Mouse (Mus musculus): ENCODE data around the gene Anapc11. TPM values are rescaled to one million over a fixed set of nuclear protein-coding genes. Genes with fewer than 3 reads are reported as not detected.
"Not testable (repeated sequence)": the region's sequence is repeated elsewhere in the genome, so short reads cannot be mapped to it uniquely, and the experiment has no call there.

Gene Anapc11
- polyA plus RNA-seq, 1 experiment from 2014 or later = 194 TPM

DNA sequence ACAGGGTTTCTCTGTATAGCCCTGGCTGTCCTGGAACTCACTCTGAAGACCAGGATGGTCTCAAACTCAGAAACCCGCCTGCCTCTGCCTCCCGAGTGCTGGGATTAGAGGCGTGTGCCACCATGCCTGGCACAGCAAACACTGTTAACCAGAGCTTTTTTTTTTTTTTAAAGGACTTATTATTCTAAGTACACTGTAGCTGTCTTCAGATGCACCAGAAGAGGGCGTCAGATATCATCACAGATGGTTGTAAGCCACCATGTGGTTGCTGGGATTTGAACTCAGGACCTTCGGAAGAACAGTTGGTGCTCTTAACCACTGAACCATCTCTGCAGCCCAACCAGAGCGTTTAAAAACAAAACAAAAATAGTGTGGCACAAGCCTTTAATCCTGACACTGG is 39.4 kb upstream of the Anapc11 start:
- 88% methylated on average over 6 of the region's 6 CpGs for WGBS
- H3K36me3 ChIP-seq (ENCODE audit: control insufficient read depth, insufficient read depth, low read length) = peaks cover 44% of the 10 kb centered on the region
- H3K9me3 ChIP-seq (ENCODE audit: control insufficient read depth, low read length); H3K9ac ChIP-seq (ENCODE audit: low read depth, low read length); H3K27me3 ChIP-seq (replicated peaks; ENCODE audit: control insufficient read depth, insufficient read depth, low read length); H3K4me3 ChIP-seq (ENCODE audit: low read length); H3K4me2 ChIP-seq (ENCODE audit: low read length); H3K4me1 ChIP-seq (ENCODE audit: control insufficient read depth, insufficient read depth, low read depth, low read length); ATAC-seq; H3K27ac ChIP-seq (ENCODE audit: low read depth, low read length): not testable (repeated sequence)

DNA sequence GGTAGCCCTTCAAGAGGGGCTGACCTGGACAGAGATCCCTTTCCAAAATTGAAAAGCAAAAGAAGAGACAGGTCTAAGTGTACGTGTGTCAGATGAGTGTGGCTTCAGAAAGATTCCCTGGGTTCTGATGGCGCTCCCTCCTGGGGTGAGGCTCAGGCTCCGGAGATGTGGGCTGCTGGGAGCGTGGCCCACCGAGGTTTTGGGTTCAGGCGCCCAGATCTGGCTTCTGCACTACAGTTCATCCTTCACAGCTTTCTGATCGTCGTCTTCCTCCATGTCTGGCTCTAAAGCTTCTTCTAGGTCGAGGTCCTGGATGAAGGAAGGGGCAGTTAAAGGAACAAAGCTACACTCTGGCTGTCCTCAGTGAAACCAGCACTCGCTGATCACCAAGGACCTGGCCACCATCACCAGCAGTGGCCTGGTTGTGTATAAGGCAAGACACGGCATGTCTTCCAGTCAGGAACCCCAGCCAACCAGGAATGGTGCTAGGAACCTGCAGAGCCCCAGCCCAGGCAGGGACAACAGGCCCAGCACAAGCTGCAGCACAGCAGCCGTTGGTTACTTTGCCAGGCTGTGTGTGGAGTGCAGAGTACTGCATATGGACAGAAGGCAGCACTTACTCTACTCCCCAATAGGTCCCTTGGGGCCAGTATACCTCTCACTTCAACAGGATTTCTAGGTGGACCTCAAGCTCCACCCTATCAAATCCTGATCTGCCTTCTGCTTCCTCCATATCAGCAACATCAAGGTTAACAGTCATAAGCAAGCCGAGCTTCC is 37.1 kb upstream of the Anapc11 start:
- Histone ChIP-seq H3K27ac (ENCODE audit: low read depth, low read length) (no peak overlapping the region), H3K9me3 (ENCODE audit: control insufficient read depth, low read length) (no peaks in the 10 kb centered on the region), H3K27me3 (replicated peaks; ENCODE audit: control insufficient read depth, insufficient read depth, low read length) (no peaks in the 10 kb centered on the region), H3K36me3 (ENCODE audit: control insufficient read depth, insufficient read depth, low read length) (peaks cover 57% of the 10 kb centered on the region), H3K4me1 (ENCODE audit: control insufficient read depth, insufficient read depth, low read depth, low read length) (no peaks in the 10 kb centered on the region), H3K4me3 (ENCODE audit: low read length) (no peak overlapping the region), H3K9ac (ENCODE audit: low read depth, low read length) (no peak overlapping the region), H3K4me2 (ENCODE audit: low read length) (no peak overlapping the region)
- 94% methylated on average over 13 of the region's 13 CpGs for WGBS
- no peak for ATAC-seq

DNA sequence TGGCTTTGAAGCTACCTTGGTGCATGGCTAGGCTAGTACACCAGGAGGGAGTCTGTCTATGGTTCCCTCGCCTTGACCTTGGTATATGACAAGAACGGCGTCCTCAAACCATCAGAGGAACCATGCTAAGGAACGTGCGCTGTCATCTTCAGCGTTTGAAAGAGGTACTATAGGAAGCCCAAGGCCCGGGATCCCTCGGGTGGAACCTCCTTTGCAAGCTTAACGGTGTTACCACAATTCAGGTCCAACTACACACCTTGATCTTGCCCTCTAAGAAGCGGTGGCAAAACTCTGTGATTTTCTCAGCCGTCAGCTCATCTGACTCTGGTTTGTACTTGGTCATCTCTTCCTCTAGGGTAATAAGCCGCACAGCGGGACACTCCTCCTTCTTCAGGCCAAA is 35.3 kb upstream of the Anapc11 start:
- peaks cover 66% of the 10 kb centered on the region for H3K36me3 ChIP-seq (ENCODE audit: control insufficient read depth, insufficient read depth, low read length)
- no peaks in the 10 kb centered on the region for H3K27me3 ChIP-seq (replicated peaks; ENCODE audit: control insufficient read depth, insufficient read depth, low read length)
- H3K9me3 ChIP-seq (ENCODE audit: control insufficient read depth, low read length) = no peaks in the 10 kb centered on the region
- H3K4me2 ChIP-seq (ENCODE audit: low read length) = no peak overlapping the region
- H3K9ac ChIP-seq (ENCODE audit: low read depth, low read length) = no peak overlapping the region
- whole genome bisulfite sequencing = 97% methylated on average over 13 of the region's 13 CpGs
- H3K4me3 ChIP-seq (ENCODE audit: low read length) = no peak overlapping the region
- ATAC-seq = no peak
- H3K27ac ChIP-seq (ENCODE audit: low read depth, low read length) = no peak overlapping the region
- H3K4me1 ChIP-seq (ENCODE audit: control insufficient read depth, insufficient read depth, low read depth, low read length) = no peaks in the 10 kb centered on the region

DNA sequence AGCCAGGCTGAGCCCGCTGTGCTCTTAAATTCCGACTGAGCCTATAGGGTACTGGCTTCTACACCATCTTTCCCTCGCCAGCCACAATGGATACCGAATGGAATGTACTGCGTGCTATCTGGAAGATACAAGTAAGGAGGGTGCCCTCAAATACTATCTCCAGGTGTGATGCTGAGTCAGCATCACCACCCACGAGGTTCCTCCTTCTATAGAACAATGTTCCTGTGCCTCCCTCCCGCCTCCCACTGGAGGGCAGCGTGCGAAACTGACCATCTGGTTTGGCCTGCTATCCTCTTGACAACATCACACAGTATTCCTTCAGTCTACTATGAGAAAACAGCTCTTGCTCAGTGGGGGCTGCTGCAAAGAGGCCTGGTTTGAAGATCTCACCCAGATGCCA is 33.1 kb upstream of the Anapc11 start:
- 90% methylated on average over 9 of the region's 9 CpGs for WGBS
- H3K27ac ChIP-seq (ENCODE audit: low read depth, low read length) = no peak overlapping the region

DNA sequence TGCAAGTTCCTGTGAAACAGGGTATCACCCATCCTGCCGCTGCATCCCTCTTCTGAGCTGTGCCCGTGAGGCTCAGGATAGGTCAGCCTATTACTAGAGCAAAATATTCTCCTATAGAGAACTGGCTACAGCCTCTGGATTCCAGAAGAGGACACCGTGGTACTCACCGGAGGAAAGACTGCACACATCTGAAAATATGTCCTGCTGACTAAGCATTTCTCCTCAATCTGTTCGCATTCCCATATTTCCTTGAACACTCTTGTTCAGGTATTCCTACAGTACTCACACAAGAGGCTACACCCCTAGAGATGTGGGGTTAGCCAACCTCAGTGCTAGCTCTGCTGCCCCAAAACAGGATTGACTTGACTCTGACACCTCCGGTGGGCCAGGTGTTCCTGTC is 29.9 kb upstream of the Anapc11 start:
- Histone ChIP-seq H3K4me2 (ENCODE audit: low read length) (no peak overlapping the region), H3K9ac (ENCODE audit: low read depth, low read length) (no peak overlapping the region), H3K27ac (ENCODE audit: low read depth, low read length) (no peak overlapping the region), H3K9me3 (ENCODE audit: control insufficient read depth, low read length) (no peaks in the 10 kb centered on the region), H3K36me3 (ENCODE audit: control insufficient read depth, insufficient read depth, low read length) (peaks cover 43% of the 10 kb centered on the region), H3K4me3 (ENCODE audit: low read length) (no peak overlapping the region), H3K4me1 (ENCODE audit: control insufficient read depth, insufficient read depth, low read depth, low read length) (peaks cover 12% of the 10 kb centered on the region), H3K27me3 (replicated peaks; ENCODE audit: control insufficient read depth, insufficient read depth, low read length) (no peaks in the 10 kb centered on the region)
- ATAC-seq = no peak
- 96% methylated on average over 6 of the region's 6 CpGs for WGBS

More for the DNA sequence above, 33.1 kb upstream of the Anapc11 start:
- H3K36me3 ChIP-seq (ENCODE audit: control insufficient read depth, insufficient read depth, low read length) = peaks cover 67% of the 10 kb centered on the region
- no peak overlapping the region for H3K4me2 ChIP-seq (ENCODE audit: low read length)
- H3K4me3 ChIP-seq (ENCODE audit: low read length) = no peak overlapping the region
- H3K27me3 ChIP-seq (replicated peaks; ENCODE audit: control insufficient read depth, insufficient read depth, low read length) = no peaks in the 10 kb centered on the region
- H3K9ac ChIP-seq (ENCODE audit: low read depth, low read length) = no peak overlapping the region
- H3K4me1 ChIP-seq (ENCODE audit: control insufficient read depth, insufficient read depth, low read depth, low read length) = no peaks in the 10 kb centered on the region
- no peak for ATAC-seq
- no peaks in the 10 kb centered on the region for H3K9me3 ChIP-seq (ENCODE audit: control insufficient read depth, low read length)

DNA sequence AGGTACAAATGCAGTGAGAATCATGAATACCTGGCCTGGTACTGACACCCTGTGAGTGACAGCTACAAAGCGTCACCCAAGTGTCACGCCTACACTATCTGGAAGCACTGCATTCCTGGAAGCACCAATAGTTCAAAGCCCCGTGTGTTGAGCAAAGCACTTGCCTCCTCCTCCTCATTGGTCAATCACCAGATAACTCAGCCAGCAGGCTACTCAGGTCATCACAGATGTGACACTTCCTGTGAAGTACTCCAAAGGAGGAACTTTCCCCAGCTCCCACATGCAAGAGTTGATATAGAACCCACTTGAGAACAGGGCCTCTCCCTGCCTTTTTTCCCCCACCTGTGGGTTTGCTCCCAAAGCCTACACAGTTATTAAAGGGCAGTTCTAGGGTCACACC is 27.1 kb upstream of the Anapc11 start:
- H3K36me3 ChIP-seq (ENCODE audit: control insufficient read depth, insufficient read depth, low read length) = peaks cover 25% of the 10 kb centered on the region
- WGBS = 86% methylated on average over 3 of the region's 3 CpGs
- H3K4me1 ChIP-seq (ENCODE audit: control insufficient read depth, insufficient read depth, low read depth, low read length) = peaks cover 20% of the 10 kb centered on the region
- H3K9ac ChIP-seq (ENCODE audit: low read depth, low read length) = no peak overlapping the region
- H3K27ac ChIP-seq (ENCODE audit: low read depth, low read length) = no peak overlapping the region
- no peaks in the 10 kb centered on the region for H3K27me3 ChIP-seq (replicated peaks; ENCODE audit: control insufficient read depth, insufficient read depth, low read length)
- H3K9me3 ChIP-seq (ENCODE audit: control insufficient read depth, low read length) = no peaks in the 10 kb centered on the region
- ATAC-seq = no peak
- no peak overlapping the region for H3K4me3 ChIP-seq (ENCODE audit: low read length)
- peak overlapping the region; percentile 77; the same call in 1 of the 2 replicates for H3K4me2 ChIP-seq (ENCODE audit: low read length)

DNA sequence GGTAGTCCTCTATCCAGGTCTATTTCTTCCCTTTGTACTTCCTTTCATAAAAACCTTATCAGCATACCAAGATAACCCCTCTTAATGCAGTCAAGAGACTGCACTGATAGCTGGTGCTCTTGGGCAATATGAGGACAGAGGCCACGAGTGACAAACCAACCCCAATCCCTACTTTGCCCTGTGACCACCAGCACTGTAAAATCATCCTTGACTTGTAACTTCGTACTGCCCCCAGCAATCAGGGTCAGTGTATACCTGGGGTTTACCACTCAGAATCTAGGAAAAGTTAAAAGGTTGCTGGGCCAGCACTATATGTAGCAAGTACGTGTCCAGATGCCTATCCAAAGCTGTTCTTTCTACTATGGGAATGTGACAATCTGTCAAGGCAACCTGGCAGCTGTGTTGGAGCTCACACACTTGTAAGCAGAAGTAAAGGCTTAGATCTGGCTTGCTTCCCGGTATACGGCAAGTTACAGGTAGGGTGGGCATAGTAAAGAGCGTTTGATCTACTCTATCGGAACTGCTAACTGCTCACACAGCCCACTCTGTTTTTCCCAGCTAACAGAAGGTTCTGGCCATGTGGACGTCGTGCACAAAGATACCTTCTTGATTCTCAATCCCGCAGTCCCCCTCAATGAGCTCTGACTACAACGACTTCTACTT is 26.3 kb upstream of the Anapc11 start:
- no peaks in the 10 kb centered on the region for H3K27me3 ChIP-seq (replicated peaks; ENCODE audit: control insufficient read depth, insufficient read depth, low read length)
- H3K36me3 ChIP-seq (ENCODE audit: control insufficient read depth, insufficient read depth, low read length) = peaks cover 22% of the 10 kb centered on the region
- no peak for ATAC-seq
- peak overlapping the region; percentile 69 for H3K4me3 ChIP-seq (ENCODE audit: low read length)
- no peaks in the 10 kb centered on the region for H3K9me3 ChIP-seq (ENCODE audit: control insufficient read depth, low read length)
- H3K4me2 ChIP-seq (ENCODE audit: low read length) = peak overlapping the region; percentile 77
- peak overlapping the region; percentile 76; the same call in 1 of the 2 replicates for H3K27ac ChIP-seq (ENCODE audit: low read depth, low read length)
- H3K9ac ChIP-seq (ENCODE audit: low read depth, low read length) = peak overlapping the region; percentile 81
- peaks cover 20% of the 10 kb centered on the region for H3K4me1 ChIP-seq (ENCODE audit: control insufficient read depth, insufficient read depth, low read depth, low read length)
- WGBS = 13% methylated on average over 11 of the region's 11 CpGs

DNA sequence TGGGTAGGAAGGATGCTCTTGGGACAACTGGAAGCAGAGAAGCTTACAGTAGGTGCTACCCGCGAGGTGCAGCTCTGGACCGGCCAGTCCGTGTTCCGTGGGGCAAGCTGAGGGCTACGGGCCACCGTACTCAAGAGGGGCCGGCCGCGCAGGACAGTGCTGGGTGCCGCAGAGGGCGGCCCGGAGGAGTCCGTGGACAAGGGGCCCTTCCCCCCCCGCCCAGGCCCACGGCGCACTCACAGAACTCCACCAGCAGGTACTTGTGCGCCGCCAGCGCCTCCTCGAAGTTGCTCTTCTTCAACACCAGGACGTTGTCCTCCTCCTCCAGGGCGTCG is 25.8 kb upstream of the Anapc11 start:
- no peaks in the 10 kb centered on the region for H3K27me3 ChIP-seq (replicated peaks; ENCODE audit: control insufficient read depth, insufficient read depth, low read length)
- H3K36me3 ChIP-seq (ENCODE audit: control insufficient read depth, insufficient read depth, low read length) = peaks cover 20% of the 10 kb centered on the region
- H3K4me1 ChIP-seq (ENCODE audit: control insufficient read depth, insufficient read depth, low read depth, low read length) = peaks cover 20% of the 10 kb centered on the region
- 0% methylated on average over 15 of the region's 24 CpGs for WGBS
- H3K4me3 ChIP-seq (ENCODE audit: low read length) = peak overlapping the region; percentile 69
- H3K27ac ChIP-seq (ENCODE audit: low read depth, low read length) = peak overlapping the region; percentile 76
- peak overlapping the region; percentile 81 for H3K9ac ChIP-seq (ENCODE audit: low read depth, low read length)
- ATAC-seq = peak; percentile 19
- H3K9me3 ChIP-seq (ENCODE audit: control insufficient read depth, low read length) = no peaks in the 10 kb centered on the region
- peak overlapping the region; percentile 77 for H3K4me2 ChIP-seq (ENCODE audit: low read length)

DNA sequence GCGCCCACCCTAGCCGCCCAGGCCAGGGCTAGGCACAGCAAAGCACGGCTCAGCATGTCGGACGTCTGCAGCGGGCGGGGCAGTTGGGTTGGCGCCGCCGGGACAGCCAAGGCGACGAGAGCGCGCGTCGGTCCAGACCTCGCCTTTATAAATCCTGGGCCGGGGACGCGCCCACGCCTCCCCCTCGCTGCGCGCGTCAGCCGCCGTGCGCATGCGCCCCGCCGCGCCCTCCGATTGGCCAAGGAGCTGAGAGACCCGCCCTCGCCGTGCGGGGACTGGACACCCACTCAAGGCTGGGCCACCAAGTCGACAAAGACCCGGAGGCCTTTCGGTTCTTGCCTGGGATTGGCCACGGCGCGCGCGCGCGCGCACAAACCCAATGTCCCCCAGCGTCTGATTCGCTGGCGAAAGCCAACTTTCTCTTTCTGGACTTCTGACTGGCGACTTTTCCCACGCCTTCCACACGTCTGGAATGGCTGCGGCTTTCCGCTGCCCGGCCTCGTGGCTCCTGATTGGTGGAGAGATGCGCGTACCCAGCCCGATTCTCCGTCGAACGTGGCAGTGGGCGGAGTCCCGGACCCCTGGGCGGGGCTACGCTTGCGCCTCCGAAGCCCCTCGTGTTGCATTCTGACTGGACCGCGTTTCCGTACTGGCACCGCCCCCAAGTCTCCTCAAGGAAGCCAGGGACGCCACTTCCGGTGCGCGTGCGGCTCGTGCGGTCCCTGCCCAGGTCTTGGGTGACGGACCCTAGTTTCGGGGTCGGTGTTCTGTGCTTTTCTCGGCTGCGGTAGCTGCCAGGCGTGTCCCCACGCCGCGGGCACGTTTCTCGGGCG is 25.3 kb upstream of the Anapc11 start, which contains the start of gene P4hb:
Gene P4hb (minus strand): TSS at position 502 of the 833 bp plus-strand sequence.
- Histone ChIP-seq H3K9ac (ENCODE audit: low read depth, low read length) (peak within 1 kb of the TSS; percentile 81), H3K4me3 (ENCODE audit: low read length) (peak within 1 kb of the TSS; percentile 69), H3K4me2 (ENCODE audit: low read length) (peak within 1 kb of the TSS; percentile 77), H3K27me3 (replicated peaks; ENCODE audit: control insufficient read depth, insufficient read depth, low read length) (no peaks in the 10 kb centered on the region), H3K27ac (ENCODE audit: low read depth, low read length) (peak within 1 kb of the TSS; percentile 85), H3K36me3 (ENCODE audit: control insufficient read depth, insufficient read depth, low read length) (peaks cover 22% of the 10 kb centered on the region), H3K9me3 (ENCODE audit: control insufficient read depth, low read length) (no peaks in the 10 kb centered on the region), H3K4me1 (ENCODE audit: control insufficient read depth, insufficient read depth, low read depth, low read length) (peaks cover 20% of the 10 kb centered on the region)
- WGBS = under 1% methylated on average over 87 of the region's 94 CpGs
- peak; percentile 98 for ATAC-seq
